Mouse (Mus musculus) midbrain, embryonic 15.5 days (tissue): ENCODE measurements at regions not wholly inside any gene's neighbourhood (a gene's known extent, or its start where the extent isn't known, plus 50 kb on each side); places are given as distances from the start of the nearest gene placed in this dataset.
"Not testable (repeated sequence)": the region's sequence is repeated elsewhere in the genome, so short reads cannot be mapped to it uniquely, and the experiment has no call there.

ENCODE experiments used
- ATAC-seq: fragments of 200-750 bp; cut with Nextera tagmentation; replicated peaks from 2 replicates; pipeline ENCODE4 v1.8.0; 2017; ENCODE audit warnings: moderate TSS enrichment
- H3K27ac ChIP-seq: fragments of 300-500 bp; sonication (generic); 2 replicates; pipeline ENCODE4 v1.5.1; 2015; ENCODE audit warnings: mild to moderate bottlenecking, inconsistent platforms
- H3K27me3 ChIP-seq: fragments of 300-500 bp; sonication (generic); replicated peaks from 2 replicates; pipeline ENCODE4 v1.6.1; 2015; ENCODE audit warnings: inconsistent platforms
- H3K36me3 ChIP-seq: fragments of 300-500 bp; sonication (generic); replicated peaks from 2 replicates; pipeline ENCODE4 v1.6.1; 2015; ENCODE audit warnings: inconsistent platforms
- H3K4me1 ChIP-seq: fragments of 300-500 bp; sonication (generic); 2 replicates; pipeline ENCODE4 v1.6.1; 2015; ENCODE audit warnings: inconsistent platforms
- H3K4me2 ChIP-seq: fragments of 300-500 bp; sonication (generic); 2 replicates; pipeline ENCODE4 v1.6.1; 2015; ENCODE audit warnings: inconsistent platforms, mild to moderate bottlenecking, moderate library complexity
- H3K4me3 ChIP-seq: fragments of 300-500 bp; sonication (generic); 2 replicates; pipeline ENCODE4 v1.5.1; 2015; ENCODE audit warnings: mild to moderate bottlenecking, inconsistent platforms
- H3K9ac ChIP-seq: fragments of 300-500 bp; sonication (generic); 2 replicates; pipeline ENCODE4 v1.6.1; 2015; ENCODE audit warnings: mild to moderate bottlenecking, inconsistent platforms
- H3K9me3 ChIP-seq: fragments of 300-500 bp; sonication (generic); 2 replicates; pipeline ENCODE4 v1.6.1; 2016; ENCODE audit warnings: inconsistent platforms
- WGBS: fragments of 180-500 bp; shearing (Covaris S2); methylation state at CpG from one replicate; pipeline ENCODE4 v1.1.7; 2015; ENCODE audit warnings: mixed read lengths; 5-methylcytosine and 5-hydroxymethylcytosine counted together

DNA sequence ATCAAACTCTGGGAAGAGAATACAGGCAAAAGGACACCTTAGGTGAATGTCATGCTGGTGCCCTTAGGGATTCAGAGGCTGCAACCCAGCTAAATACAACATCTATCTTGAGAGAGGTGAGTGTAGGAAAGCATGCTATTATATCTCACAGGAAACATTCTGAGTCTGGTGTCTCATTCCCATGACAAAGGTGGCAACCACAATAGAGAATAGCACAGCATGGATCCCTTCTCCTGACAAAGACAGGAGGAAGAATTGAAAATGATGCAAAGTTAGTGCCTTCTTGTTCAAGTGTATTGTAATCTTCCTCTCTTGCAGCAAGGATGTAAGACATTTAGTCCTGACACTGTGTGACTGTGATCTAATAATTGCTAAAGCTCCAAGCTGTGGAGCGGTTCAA is 532.8 kb downstream of the Tfec start:
- H3K4me2 ChIP-seq, result no peak overlapping the region

DNA sequence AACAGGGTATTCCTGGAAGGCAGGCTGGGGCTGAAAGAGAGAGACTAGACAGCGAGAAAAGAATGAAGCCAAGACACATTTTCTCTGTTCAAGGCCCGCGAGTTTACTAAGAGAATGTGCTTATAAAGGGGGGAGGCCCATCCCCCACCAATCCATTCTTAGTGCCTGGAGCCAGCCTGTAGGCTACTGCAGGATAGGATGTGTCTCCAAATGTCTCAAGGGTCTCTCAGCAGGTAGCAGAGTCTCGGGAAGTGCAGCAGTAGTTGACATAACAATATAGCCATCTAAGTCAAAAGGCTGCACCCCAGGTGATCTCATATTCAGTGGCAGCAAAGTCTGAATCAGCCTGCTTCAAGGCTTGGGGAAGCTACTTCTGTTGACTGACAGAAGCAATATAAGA is 536.2 kb downstream of the Tfec start:
- Histone ChIP-seq H3K9ac (no peak overlapping the region), H3K27me3 (no peaks in the 10 kb centered on the region), H3K9me3 (no peaks in the 10 kb centered on the region), H3K4me1 (no peaks in the 10 kb centered on the region), H3K27ac (no peak overlapping the region), H3K36me3 (no peaks in the 10 kb centered on the region), H3K4me2 (no peak overlapping the region), H3K4me3 (no peak overlapping the region)
- 63% methylated on average over 4 of the region's 4 CpGs for WGBS
- ATAC-seq, result no peak

More for the DNA sequence above, 532.8 kb downstream of the Tfec start:
- H3K9ac ChIP-seq, result no peak overlapping the region
- no peak for ATAC-seq
- no peaks in the 10 kb centered on the region for H3K9me3 ChIP-seq
- no peak overlapping the region for H3K27ac ChIP-seq
- H3K4me3 ChIP-seq, result no peak overlapping the region
- H3K27me3 ChIP-seq, result no peaks in the 10 kb centered on the region
- WGBS, result 75% methylated on average over 1 of the region's 1 CpGs
- no peaks in the 10 kb centered on the region for H3K4me1 ChIP-seq
- H3K36me3 ChIP-seq, result no peaks in the 10 kb centered on the region

DNA sequence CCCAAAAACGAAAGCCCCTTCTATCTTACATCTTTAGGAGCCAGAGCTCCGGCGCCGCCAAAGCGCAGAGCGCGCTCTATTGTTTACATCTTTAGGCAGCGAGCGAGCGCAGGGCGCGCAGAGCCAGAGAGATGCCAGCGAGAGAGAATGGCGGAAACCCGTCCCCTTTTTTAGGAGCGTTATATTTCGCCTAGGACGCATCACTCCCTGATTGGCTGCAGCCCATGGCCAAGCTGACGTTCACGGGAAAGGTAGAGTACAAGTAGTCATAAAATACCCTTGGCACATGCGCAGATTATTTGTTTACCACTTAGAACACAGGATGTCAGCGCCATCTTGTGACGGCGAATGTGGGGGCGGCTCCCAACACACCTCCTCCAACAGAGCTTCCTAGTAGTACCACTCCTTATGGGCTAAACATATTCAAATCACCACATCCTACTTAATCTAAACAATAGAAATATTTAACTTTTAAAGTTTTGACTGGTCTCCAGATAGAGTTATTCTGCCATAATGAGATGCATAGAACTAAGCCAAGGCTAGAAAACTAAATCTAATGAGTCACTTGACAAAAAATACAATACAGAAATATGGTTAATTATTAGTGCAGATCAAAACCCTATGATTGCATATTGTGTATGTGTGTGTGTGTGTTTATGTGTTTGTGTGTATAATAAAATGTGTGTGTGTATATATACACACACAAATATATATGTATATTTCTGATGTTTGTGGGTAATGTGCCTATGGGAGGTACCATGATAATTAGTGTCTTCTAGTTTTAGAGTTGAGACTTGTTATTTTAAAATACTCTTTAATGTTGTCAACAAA is 538.1 kb downstream of the Tfec start:
- 39% methylated on average over 24 of the region's 25 CpGs for WGBS
- not testable (repeated sequence) for H3K27ac ChIP-seq, H3K9ac ChIP-seq, H3K4me1 ChIP-seq, H3K36me3 ChIP-seq, H3K27me3 ChIP-seq, H3K9me3 ChIP-seq, H3K4me2 ChIP-seq
- H3K4me3 ChIP-seq, result peak overlapping the region; percentile 26; the same call in 1 of the 2 replicates
- ATAC-seq, result peak; percentile 92

DNA sequence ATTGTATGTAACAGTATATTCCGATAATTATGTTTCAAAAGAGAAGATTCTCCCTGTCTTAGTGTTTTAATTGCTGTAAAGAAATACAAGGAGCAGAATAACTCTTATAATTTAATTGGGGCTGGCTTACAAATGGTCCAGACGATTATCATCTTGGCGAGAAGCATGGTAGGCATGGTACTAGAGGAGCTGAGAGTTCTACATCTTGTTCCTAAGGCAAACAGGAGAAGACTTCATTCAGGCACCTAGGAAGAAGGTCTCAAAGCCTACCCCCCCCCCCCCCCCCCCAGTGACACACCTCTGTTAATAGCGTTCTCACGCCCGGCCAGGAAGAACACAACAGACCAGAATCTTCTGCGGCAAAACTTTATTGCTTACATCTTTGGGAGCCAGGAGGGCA is 538.8 kb downstream of the Tfec start:
- Histone ChIP-seq H3K4me3 (peak overlapping the region; percentile 26), H3K9me3 (no peaks in the 10 kb centered on the region), H3K9ac (no peak overlapping the region), H3K27me3 (no peaks in the 10 kb centered on the region), H3K36me3 (no peaks in the 10 kb centered on the region), H3K27ac (no peak overlapping the region), H3K4me1 (no peaks in the 10 kb centered on the region), H3K4me2 (peak overlapping the region; percentile 40)
- peak; percentile 79 for ATAC-seq
- 70% methylated on average over 7 of the region's 7 CpGs for WGBS

DNA sequence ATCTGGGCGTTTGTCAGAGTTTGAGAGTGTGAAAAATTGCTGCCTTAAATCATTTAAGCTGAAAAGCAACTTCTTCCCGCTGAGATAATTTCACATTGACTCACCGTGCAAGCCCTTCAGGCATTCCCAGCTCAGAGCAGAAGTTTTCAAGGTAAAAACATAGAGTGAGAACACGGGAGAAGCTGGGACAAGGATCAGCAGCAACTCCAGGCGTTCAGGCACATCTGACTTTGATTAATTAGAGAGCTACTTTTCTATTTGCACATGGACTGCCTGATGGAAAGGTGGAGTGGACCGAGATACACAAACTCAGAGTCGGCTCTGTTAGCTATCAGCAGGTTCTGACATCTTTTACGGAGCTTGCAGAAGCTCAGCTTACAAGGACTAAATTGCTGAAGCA is 564.6 kb downstream of the Tfec start:
- H3K4me1 ChIP-seq, result peaks cover 8% of the 10 kb centered on the region
- no peaks in the 10 kb centered on the region for H3K9me3 ChIP-seq
- no peaks in the 10 kb centered on the region for H3K36me3 ChIP-seq
- WGBS, result 47% methylated on average over 8 of the region's 8 CpGs
- H3K4me2 ChIP-seq, result peak overlapping the region; percentile 12; the same call in 1 of the 2 replicates
- no peak overlapping the region for H3K9ac ChIP-seq
- no peak for ATAC-seq
- H3K4me3 ChIP-seq, result no peak overlapping the region
- H3K27me3 ChIP-seq, result no peaks in the 10 kb centered on the region
- H3K27ac ChIP-seq, result no peak overlapping the region

DNA sequence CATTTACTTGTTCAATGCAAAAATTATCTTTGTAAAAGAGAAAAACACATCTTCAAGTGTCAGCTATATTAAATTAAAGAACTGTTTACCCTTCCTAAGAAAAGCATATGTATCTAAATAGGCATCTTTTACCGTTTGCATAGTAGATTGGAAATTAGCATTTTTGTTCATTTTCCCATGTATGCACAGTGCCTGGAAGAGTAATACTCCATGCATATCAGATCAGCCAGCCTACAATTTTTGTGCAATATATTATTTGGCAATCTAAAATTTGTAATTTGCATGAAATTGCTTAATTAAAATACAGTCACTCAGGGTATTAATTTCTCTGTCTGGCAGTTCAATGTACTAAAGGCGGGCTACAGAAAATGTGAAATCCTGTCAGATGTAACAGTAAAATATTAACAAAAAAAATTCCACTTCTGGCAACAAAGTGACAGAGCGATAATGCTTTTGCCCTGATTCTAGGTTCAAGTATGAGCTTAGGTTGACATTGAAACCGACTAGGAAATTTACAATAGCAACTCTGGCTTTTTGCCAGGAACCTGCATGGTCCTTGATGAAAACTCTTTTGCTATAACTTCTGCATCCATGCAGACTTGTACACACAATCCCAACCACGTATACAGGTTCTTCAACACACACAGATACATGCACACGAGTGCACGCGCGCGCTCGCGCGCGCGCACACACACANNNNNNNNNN is 583.8 kb downstream of the Tfec start:
- Histone ChIP-seq H3K9me3 (no peaks in the 10 kb centered on the region), H3K36me3 (no peaks in the 10 kb centered on the region), H3K27ac (no peak overlapping the region; the same call in 1 of the 2 replicates), H3K4me1 (peaks cover 31% of the 10 kb centered on the region), H3K27me3 (no peaks in the 10 kb centered on the region), H3K4me2 (no peak overlapping the region), H3K4me3 (no peak overlapping the region), H3K9ac (no peak overlapping the region)
- WGBS, result 85% methylated on average over 15 of the region's 15 CpGs
- no peak for ATAC-seq

DNA sequence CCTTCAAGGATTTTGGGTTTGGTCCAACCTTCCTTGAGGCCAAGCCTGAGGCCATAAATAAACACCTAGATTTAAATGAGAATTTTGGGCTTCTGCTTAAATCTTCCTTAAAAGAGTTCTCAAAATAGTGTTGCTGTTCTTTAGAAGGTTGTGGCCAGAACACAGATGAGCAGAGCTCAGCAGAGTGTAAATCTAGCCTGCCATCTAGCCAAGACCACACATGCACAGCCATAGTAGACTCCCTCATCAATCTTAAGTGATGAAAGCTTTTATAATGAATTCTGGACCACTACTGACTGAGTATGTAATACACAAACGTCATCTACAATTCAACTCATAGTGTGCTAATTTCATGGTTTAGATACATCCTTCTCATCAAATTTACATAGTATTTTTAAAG is 585.3 kb downstream of the Tfec start:
- ATAC-seq, result no peak
- Histone ChIP-seq H3K4me3 (no peak overlapping the region), H3K4me1 (peaks cover 27% of the 10 kb centered on the region), H3K36me3 (no peaks in the 10 kb centered on the region), H3K4me2 (no peak overlapping the region), H3K27ac (no peak overlapping the region), H3K9ac (no peak overlapping the region), H3K9me3 (no peaks in the 10 kb centered on the region), H3K27me3 (no peaks in the 10 kb centered on the region)
- WGBS, result 33% methylated on average over 1 of the region's 1 CpGs

DNA sequence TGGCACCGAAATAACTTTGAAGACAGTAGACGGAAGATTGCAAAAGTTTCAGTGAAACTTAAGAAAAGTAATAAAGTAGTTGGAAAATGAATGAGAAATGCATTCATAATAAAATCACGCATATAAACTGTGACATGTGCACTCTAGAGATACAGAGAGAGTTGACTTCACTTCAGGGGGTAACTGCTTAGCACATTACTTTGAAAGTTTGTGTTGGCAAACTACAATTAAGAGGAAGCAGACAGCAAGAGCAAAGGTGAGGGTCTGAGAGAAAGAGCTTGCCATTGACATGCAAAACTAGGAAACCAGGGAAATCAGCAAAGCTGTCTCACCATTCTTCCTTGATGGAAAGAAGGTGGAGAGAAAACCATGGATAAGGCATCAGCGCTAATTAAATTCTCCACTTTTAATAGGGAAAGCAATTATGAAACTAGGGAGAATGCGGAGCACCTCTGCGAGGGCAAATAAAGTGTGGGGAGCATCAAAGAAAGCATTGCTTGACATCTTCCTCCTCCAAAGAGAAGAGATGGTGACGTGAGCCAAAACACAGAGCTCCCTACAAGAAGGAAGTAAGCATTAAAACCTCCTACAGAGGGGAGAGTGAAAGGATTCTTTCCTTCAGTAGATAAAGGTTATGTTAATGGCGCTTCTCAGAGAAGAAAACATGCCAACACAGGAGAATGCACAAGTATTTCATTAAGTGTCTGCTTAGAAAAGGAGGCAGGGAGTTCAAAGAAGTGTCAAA is 563.0 kb downstream of the Mdfic start:
- Histone ChIP-seq H3K36me3 (no peaks in the 10 kb centered on the region), H3K4me1 (no peaks in the 10 kb centered on the region), H3K9me3 (no peaks in the 10 kb centered on the region), H3K4me3 (no peak overlapping the region), H3K27ac (no peak overlapping the region), H3K27me3 (no peaks in the 10 kb centered on the region), H3K4me2 (no peak overlapping the region), H3K9ac (no peak overlapping the region)
- no peak for ATAC-seq
- 44% methylated on average over 8 of the region's 8 CpGs for WGBS

DNA sequence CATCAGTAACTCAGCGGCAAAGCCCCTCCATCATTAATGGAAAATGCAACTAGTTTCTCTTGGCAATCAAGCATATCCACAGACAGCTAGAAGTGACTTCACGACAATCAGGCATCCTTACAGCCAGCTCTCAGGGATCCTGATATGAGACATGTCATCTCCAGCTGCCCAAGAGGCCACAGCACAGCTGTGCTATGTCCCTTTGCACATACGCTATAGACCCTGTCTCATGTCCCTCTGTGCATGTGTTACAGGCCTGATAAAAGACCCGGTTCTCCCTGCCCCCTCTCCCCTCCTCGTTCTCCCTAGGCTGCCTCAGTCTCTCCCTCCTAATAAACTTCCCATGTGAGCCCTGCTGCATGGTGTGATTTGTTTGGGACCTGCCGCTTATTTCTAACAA is 561.5 kb downstream of the Mdfic start:
- Histone ChIP-seq H3K27me3 (no peaks in the 10 kb centered on the region), H3K9me3 (no peaks in the 10 kb centered on the region), H3K4me3 (no peak overlapping the region), H3K4me1 (no peaks in the 10 kb centered on the region), H3K36me3 (no peaks in the 10 kb centered on the region), H3K9ac (no peak overlapping the region), H3K27ac (no peak overlapping the region), H3K4me2 (no peak overlapping the region)
- WGBS, result 96% methylated on average over 6 of the region's 6 CpGs
- ATAC-seq, result no peak
